Mouse (Mus musculus) fibroblast of lung, adult 2 months (primary cell): ENCODE results near the gene Hddc3.

Experiments used
- DNase-seq: peaks from one replicate; pipeline ENCODE4 v3.0.0-alpha.2; 2011; ENCODE audit warnings: low read depth

The Hddc3 gene

DNA sequence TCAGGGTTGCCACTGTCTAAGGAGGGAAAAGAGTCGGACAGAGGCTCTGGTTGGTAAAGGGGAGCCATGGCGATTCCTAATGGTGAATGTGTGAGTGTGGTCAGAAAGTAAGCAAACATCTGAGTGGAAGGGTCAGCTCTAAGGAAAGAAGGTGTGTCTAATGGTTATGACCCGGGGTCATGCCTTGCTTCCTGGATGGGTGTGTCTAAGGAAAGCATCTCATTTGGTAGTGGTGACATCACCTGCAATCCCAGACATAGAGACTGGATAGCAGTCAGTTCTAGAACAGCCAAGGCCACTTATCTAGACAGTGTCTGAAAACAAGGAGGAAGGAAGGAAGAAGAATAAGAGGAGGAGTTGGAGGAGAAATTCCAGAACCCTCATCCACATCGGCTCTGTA is 8.1 kb upstream of the Hddc3 start:
- DNase-seq: no peak

DNA sequence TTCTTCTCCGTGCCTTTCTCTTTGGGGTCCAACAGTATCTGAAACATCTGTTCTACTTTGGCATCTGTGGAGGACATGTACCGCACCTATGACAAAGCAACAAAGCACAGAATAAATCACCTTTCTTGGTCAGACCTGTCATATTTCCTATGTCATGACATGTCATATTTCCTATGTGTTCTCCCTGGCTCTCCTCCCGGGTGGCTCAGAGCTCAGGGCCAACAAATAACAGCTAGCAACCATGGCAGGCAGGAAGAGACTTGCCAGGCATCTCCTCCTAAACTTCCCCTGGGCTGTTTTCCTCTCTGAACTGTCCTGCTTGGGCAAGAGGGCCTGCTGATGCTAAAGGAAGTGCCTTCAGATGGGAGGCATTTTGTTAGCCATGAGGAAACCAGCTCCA is 6.0 kb upstream of the Hddc3 start:
- no peak for DNase-seq

GRCm38 (mm10) chr7:80339371-80339770 is 3.5 kb upstream of the Hddc3 start:
- no peak for DNase-seq

DNA sequence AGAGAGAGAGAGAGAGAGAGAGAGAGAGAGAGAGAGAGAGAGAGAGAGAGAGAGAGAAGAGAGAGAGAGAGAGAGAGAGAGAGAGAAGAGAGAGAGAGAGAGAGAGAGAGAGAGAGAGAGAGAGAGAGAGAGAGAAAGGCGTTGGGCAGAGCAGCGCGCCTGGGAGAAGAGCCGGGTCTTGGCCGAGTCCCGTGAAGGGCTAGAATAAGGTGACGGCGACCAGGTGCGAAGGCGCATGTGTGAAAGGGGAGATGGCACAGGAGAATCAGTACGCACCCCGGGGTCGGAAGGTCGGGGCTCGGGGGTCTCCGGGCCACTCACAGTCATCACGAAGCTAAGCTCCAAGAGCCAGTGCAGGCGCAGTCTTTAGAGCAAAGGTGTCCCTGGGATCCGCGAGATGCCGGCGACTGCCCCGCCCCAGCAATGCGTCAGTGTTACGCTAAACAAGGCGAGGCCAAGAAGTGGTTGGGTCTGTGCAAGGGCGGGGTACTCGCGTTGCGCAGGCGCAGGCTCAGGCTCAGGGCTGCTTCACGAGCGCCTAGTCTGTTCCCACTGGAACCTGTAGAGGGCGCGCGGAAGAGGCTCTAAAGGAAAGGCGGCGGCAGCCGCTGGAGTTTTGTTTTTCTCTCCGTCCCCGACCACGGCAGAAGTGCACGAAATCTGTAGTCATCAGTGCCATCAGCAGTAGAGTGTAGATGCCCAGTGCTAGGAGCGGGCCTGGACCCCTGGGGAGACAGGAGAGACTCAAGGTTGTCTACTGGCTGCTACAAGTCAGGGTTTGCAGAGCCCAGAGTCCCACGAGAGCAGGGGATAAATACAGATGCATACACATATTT is 2.9 kb upstream of the Hddc3 start:
- DNase-seq: peak; percentile 94

- peak; percentile 54 for DNase-seq
These were observed 2.1 kb upstream of the Hddc3 start, which contains the start of gene Unc45a for GRCm38 (mm10) chr7:80340793-80341192. TSS of gene Unc45a (minus strand) at chr7:80341005.

GRCm38 (mm10) chr7:80341793-80342192 is 1.1 kb upstream of the Hddc3 start:
- no peak for DNase-seq

DNA sequence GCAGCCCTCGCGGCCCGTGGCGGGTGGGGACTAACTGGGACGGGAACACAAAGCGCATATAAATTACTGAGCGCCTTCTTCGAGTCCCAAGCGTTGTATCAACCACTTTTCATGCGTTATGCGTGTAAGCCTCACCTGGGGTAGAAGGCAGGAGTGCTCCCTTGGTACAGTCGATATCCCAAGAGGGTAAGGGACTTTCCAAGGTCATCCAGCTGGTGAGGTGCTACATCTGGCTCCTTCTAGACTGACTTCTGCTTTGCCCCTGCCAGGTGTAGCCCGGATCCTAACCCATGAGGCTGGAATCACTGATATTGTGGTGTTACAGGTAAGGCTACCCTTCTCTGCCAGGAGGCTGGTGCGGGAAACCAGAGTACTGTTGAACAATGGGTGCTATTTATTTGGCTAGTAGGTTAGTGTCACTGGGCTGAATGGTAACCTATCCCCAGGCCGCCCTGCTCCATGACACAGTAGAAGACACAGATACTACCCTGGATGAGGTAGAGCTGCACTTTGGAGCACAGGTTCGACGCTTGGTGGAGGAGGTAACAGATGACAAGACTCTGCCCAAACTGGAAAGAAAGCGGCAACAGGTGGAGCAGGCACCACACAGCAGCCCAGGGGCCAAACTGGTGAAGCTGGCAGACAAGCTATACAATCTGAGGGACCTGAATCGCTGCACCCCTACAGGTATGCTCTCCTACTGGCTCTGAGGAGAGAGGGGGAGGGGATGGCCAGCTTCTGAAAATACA is 540 bp downstream of the Hddc3 start:
- no peak for DNase-seq

- DNase-seq: no peak
These were observed 3.3 kb downstream of the Hddc3 start for GRCm38 (mm10) chr7:80346173-80346572.

DNA sequence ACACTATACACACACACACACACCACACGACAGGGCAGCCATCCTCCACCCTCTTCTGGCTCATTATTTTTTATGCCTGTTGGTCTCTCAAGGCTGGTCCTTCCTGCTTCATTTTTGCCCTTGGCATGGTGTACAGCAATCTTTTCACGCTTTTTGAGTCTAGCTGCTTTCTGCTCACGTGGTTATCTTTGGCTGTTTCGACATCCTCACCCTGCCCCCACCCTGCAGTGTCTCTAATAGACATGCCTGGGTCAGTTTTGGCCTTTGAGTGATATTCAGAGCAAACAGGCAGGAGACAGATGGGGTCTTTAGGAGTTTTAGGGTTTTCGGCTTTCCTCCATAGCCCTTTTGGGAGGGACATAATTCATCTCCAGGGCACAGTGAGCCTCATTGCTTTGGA is 3.9 kb downstream of the Hddc3 start:
- DNase-seq: no peak

DNA sequence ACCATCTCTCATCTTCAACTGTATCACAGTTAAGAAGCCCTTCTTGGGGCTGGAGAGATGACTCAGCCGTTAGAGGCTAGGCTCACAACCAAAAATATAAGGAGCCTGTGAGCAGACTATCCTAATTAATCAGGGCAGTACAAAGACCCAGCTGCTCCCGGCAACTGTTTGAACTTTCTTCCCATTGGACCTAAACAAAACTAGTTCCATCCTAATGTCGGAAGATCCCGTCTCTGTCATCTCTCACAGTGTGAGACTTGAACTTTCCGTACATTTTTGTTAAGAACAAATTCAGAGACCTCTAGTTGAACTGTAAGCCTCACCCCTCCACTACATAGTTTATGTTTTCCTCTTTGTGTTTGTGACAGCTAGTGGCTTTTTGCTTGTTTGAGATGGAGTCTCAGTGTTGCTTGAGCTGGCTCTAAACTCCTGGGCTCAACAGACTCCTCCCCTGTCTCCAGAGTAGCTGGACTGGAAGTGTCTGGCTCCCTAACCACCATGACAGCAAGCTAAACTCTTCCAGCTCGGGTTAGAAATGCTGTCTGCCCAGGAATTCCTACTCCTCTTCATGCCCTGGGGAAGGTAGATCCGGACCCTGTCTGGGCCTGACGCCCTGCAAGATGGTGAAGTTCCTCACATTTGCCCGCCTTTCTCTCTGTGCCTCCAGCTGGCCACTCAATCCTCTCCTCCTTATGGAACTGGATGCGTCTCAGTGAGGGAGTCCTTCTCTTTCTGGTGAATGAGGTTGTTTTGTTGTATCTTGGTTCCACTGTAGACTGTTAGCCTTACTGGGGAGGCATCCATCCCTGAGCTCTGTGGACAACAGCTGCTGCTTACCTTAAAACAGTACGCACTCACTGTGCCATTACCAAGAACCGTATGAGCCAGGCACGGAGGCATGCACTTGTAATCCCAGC is 5.0 kb downstream of the Hddc3 start:
- no peak for DNase-seq

DNA sequence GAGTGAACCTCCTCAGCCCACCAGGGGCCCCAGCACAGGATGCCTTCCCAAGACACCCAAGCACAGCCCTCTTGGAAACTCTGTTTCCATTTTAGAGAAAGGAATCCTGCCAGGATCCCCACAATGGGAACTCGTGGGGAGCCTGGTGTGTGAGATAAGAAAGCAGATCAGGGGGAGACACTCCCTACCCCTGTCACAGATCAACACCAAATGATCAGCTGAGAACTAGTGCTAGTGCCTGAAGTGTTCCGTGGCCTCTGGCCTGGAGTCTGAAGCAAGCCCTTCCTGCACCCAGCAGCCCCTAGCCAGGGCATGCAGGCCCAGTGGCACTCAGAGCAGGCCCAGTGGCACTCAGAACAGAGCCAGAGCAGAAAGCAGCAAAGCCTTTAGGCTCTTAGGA is 7.9 kb downstream of the Hddc3 start:
- no peak for DNase-seq

DNA sequence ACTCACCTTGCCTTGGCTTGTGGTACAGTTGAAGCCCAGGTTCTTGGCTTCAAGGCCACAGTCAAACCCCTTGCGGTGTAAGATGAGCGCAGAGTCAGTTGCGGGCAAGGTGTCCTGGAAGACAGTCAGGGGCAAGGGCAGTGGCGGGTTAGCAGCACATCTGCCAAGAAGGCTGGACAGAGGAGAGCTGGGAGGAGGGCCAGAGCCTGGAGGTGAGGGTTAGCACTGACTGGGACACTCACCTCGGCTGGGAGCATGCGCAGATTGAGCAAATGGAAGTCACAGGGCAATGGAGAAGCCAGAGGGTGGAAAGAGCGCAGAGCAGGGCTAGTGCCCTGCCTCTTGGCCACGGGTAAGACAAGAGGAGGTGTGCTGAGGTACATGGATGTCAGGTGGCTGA is 10.0 kb downstream of the Hddc3 start:
- DNase-seq: no peak

- DNase-seq: no peak
These were observed 13.4 kb downstream of the Hddc3 start for GRCm38 (mm10) chr7:80356351-80356750.

- no peak for DNase-seq
These were observed 14.3 kb downstream of the Hddc3 start for GRCm38 (mm10) chr7:80357156-80357555.

- DNase-seq: no peak
These were observed 15.1 kb downstream of the Hddc3 start for GRCm38 (mm10) chr7:80358039-80358438.

DNA sequence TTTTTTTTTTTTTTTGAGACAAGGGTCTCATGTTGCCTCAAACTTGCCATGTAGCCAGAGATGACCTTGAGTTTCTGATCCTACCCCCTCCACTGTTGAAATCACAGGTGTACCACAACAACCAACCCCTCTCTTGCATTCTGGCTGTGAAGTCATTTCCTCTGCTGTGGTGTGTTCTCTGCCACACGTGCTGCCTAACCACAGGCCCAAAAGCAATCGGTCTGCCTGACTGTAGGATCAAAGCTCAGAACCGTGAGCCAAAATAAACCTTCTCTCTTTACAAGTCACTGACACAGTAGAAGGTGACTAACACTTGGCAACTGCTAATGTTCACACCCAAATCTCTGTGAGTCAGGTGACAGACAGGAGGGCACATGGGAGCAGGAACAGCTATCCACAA is 17.5 kb downstream of the Hddc3 start:
- no peak for DNase-seq

DNA sequence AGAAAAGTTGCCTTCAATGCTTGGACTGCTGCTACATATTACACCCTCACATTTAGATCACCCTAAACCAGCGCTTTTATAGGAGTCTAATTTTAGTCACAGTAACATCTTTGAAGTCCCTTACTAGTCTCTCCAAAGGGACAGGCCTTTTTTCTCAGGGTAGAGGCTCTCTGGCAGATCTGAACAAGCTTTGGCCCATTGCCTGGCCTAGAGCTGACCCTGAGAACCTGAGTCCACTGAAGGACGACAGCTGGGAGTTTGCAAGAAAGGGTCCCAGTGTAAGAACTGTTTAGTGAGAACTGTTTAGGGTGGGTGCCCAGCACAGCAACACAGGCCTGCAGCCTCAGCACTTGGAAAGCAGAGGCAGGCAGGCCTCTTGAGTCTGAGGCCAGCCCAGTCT is 22.9 kb downstream of the Hddc3 start:
- DNase-seq: no peak

- no peak for DNase-seq
These were observed 24.3 kb downstream of the Hddc3 start for GRCm38 (mm10) chr7:80367232-80367631.

DNA sequence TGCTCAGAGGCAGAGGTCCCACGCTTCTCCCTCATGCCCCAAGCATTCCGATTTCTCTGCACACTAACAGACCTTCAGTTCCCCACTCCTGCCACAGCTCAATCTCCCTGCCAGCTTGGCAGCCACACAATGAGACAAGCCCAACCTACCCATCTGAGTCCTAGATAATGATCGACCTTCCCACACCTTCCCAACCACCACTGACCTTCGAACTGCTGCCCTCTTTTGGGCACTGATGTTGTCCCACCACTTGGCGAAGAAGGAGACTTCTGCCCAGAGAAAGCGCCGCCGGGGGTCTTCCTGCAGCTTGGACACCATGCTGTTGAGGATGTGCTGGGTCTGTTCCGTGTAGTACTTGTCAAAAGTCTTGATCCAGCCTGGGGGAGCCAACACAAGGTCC is 25.1 kb downstream of the Hddc3 start:
- DNase-seq: no peak

DNA sequence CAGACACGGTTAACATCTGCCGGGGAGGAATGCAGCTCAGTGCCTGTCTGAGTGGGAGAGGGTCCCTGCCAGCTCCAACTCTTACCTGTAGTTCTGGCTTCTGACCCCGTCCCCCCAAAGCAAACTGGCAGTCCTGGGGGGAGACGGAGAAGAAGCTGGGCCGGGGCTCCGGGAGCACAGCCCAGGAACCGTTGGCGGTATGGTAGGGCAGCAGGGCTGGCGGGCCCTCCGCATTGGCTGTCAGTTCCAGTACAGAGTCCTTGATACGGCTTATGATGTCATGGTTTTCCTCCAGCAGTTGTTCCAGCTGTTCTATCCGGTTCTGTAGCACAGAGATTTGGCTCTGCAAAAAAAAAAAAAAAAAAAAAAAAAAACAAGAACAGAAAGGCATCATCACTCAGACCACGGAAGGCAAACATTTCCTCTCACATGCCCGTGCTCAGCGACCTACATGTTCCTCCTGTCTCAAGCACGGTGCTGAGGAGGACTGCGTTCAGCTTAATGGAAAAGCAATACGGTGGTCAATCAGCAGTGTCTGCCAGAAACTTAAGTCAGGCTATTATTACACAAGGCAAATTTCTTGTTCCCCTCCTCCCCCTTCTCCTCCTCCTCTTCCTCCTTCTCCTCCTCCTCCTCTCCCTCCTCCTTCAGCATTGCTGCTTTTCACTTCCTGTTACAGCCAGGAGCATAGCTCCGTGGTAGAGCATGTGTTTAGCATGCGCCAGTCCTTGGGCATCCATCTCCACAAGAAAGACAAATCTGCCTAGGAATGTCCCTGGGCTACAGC is 25.9 kb downstream of the Hddc3 start:
- DNase-seq: no peak

DNA sequence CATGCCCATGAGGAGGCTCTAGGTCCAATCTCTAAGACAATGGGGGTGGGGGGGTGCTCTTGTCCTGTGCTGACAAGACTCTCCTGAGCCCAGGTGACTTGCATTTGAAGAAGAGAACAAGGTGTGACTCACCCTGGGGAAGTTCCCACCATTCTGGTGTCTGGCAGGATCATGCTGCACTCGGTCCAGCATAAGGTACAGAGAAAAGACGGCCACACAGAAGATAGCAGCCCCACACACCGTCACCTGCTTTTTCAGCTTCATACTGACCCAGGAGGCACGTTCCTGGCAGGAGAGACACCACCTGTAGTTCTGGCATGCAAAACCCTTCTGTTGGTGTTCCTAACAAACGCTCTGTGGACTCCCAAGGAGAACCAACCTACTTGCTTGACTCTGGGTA is 26.6 kb downstream of the Hddc3 start:
- DNase-seq: no peak
